Mouse (Mus musculus) gastrocnemius, postnatal 25 days (tissue): ENCODE results near the gene Olfr934. TPM values are rescaled to one million over a fixed set of nuclear protein-coding genes. Genes with fewer than 3 reads are reported as not detected.

Source experiments
- DNase-seq: peaks from one replicate; pipeline ENCODE4 v3.0.0; 2022
- long read RNA-seq, 2 experiments: library from polyadenylated mRNA; stranded (forward); transcript quantifications; one replicate each; pipeline ENCODE4 v2.0.0; 2021
- total RNA-seq, 2 experiments: library from RNA; stranded (reverse); gene quantifications; 1 replicate in 1 of 2; 2 replicates in 1 of 2; pipeline ENCODE4 v1.2.3; 2021

Gene Olfr934
- total RNA-seq = not detected
- long read RNA-seq, experiment 1 = 0 reads
- long read RNA-seq, experiment 2 = 0 reads

DNA sequence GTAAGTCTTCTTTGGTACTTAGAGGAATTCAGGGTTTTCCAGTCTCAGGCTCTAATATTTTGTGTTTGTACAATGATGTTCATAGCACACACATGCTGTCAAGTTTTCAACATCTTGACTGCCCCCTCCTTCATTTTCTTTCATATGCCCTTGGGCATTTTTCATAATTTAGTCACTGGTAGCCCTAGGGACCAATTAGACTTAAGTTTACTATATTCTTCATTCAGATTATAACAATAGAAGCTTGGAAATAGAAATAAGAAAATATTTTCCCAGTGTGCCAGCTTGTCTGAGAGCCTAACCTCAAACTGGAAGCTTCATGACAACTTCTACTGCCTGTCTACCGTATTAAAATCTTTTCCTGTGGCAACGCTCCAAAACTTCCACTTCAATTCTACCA lies at the start of gene Olfr934:
TSS of gene Olfr934 (minus strand) at position 101 of the 400 bp plus-strand sequence.
- no peak for DNase-seq

DNA sequence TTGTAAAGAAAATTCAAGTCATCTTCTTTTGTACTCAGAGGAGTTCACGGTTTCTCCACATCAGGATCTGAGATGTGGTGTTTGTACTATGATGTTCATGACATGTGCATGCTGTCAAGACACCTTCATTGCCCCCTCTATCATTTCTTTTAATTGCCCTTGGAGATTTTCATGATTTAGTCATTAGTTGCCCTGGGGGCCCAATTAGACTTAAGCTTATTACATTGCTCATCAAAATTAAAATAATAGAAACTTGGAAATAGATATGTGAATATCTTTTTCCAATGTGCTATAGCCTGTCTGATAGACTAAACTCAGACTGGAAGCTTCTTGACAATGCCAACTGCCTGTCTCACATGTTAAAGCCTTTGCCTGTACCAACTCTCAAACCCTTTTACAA lies 35.2 kb upstream of the Olfr934 start, which contains the start of gene Olfr146:
TSS of gene Olfr146 (minus strand) at position 101 of the 400 bp plus-strand sequence.
- DNase-seq = no peak

DNA sequence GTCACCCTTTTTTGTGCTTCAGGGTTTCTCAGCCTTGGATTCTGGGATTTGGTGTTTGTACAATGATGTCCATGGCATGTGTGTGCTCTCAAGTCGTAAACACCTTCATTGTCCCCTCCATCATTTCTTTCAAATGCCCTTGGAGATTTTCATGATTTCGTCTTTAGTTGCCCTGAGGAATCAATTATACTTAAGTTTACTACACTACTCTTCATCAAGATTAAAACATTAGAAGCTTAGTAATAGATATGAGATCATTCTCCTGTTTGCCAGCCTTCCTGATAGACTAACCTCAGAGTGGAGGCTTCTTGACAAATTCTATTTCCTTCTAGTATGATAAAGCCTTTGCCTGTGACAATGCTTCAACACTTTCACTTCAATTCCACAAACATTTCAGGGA lies 11.5 kb upstream of the Olfr934 start, which contains the start of gene Olfr935:
TSS of gene Olfr935 (minus strand) at position 101 of the 400 bp plus-strand sequence.
- DNase-seq = no peak

DNA sequence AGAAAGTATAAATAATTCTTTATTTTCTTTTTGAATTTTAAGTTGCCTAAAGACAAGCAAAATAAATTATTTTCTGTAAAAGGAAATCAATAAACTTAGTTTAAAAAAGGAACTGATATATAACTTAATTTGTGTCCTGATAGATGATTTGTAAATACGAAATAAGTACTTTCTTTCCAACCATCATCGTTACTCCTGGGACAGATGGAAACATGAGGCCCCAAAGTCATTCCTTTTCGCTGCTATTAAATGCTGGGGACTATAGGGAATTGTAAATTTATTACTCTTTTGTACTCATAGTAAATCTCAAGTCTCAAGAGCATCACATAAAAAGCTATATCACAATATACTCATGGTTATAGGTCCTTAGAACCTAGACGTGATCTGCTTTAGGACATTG lies 16.1 kb downstream of the Olfr934 start, which contains the start of gene Olfr933:
TSS of gene Olfr933 (plus strand) at position 301 of the 400 bp plus-strand sequence.
- no peak for DNase-seq

DNA sequence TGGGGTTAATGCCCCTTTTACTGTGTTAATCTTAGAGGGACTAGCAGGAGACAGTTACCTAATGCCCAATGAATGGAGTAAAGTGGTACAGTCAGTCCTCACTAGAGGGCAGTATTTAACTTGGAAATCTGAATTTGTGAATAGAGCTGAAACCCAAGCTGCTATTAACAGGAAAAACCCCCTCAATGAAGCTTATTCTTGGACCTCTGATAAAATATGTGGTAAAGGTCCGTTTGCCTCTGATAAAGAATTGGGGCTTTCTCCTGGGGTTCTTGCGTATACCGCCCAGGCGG lies 34.0 kb downstream of the Olfr934 start:
- no peak for DNase-seq

DNA sequence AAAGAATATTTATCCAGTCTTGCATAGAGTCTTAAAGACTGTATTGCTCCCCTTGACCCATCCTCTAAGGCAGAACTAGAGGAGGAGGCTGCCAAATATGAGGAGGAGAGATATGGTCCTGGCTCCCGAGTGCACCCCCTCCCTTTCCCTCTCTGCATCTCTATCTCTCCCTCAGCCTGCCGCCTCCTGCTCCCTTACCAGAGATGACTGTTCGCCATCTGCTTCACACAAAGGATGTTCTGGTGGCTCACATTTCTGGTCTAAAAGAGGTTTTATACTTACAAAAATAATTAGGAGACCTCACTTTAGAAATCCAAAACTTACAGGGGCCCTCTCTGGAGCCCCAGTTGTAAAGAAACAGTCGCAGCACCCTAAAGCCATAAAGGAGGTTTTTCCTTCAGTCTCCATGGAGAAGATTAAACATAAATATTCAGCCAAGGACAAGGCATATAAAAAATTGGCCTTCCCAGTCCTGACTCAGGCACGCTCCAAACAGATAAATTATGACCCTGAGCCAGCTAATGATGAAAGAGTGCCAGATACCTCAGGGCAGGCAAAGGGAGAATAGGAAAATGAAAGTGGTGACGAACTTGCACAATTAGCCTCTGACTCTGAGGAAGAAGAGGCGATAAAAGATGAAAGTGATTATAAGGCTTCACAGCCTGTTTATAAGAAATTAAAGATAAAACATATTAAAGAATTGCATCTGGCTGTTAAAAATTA lies 34.6 kb downstream of the Olfr934 start:
- no peak for DNase-seq

Other genes with a start within 250 kb of the Olfr934 start
- under 1 TPM in 1 of 2 experiments, not detected in 1; 0.05 TPM for gene Olfr920, start 236.0 kb downstream of the Olfr934 start, total RNA-seq
- not detected for gene Olfr921, start 215.2 kb downstream of the Olfr934 start, total RNA-seq
- not detected for gene Olfr922, start 173.7 kb downstream of the Olfr934 start, total RNA-seq
- gene Olfr923, start 161.8 kb downstream of the Olfr934 start, total RNA-seq = not detected
- gene Olfr924, start 143.9 kb downstream of the Olfr934 start, total RNA-seq = not detected
- gene Olfr26, start 133.3 kb downstream of the Olfr934 start, total RNA-seq = not detected
- gene Olfr926, start 111.2 kb downstream of the Olfr934 start, total RNA-seq = not detected
- gene Olfr930, start 58.5 kb downstream of the Olfr934 start, total RNA-seq = not detected
- not detected for gene Olfr933, start 16.0 kb downstream of the Olfr934 start, total RNA-seq
- gene Olfr935, start 11.4 kb upstream of the Olfr934 start, total RNA-seq = not detected
- gene Olfr146, start 35.1 kb upstream of the Olfr934 start, total RNA-seq = not detected
- not detected for gene Olfr937, start 76.6 kb upstream of the Olfr934 start, total RNA-seq
- not detected for gene Olfr938, start 90.6 kb upstream of the Olfr934 start, total RNA-seq
- not detected for gene Olfr27, start 139.8 kb upstream of the Olfr934 start, total RNA-seq
- gene Olfr943, start 178.0 kb upstream of the Olfr934 start, total RNA-seq = not detected
- not detected for gene Olfr944, start 213.6 kb upstream of the Olfr934 start, total RNA-seq